Mouse (Mus musculus) heart, embryonic 12.5 days (tissue): ENCODE data around the gene Zar1l. TPM values are rescaled to one million over a fixed set of nuclear protein-coding genes. Genes with fewer than 3 reads are reported as not detected.
"Not testable (repeated sequence)": the region's sequence is repeated elsewhere in the genome, so short reads cannot be mapped to it uniquely, and the experiment has no call there.

Experiments used
- ATAC-seq: fragments of 200-750 bp; cut with Nextera tagmentation; 2 replicates; pipeline ENCODE4 v1.8.0; 2017; ENCODE audit warnings: moderate TSS enrichment, moderate library complexity; ENCODE audit not compliant: insufficient number of reproducible peaks, low FRiP score
- H3K27ac ChIP-seq: fragments of 300-500 bp; sonication (generic); 2 replicates; pipeline ENCODE4 v1.5.1; 2016; ENCODE audit warnings: mild to moderate bottlenecking, moderate library complexity; ENCODE audit not compliant: poor library complexity, severe bottlenecking
- H3K27me3 ChIP-seq: fragments of 300-500 bp; sonication (generic); replicated peaks from 2 replicates; pipeline ENCODE4 v1.6.1; 2016; ENCODE audit warnings: mild to moderate bottlenecking, moderate library complexity
- H3K36me3 ChIP-seq: fragments of 300-500 bp; sonication (generic); 2 replicates; pipeline ENCODE4 v1.6.1; 2016; ENCODE audit warnings: mild to moderate bottlenecking, moderate library complexity
- H3K4me1 ChIP-seq: fragments of 300-500 bp; sonication (generic); replicated peaks from 2 replicates; pipeline ENCODE4 v1.6.1; 2016; ENCODE audit warnings: mild to moderate bottlenecking
- H3K4me2 ChIP-seq: fragments of 300-500 bp; sonication (generic); 2 replicates; pipeline ENCODE4 v1.6.1; 2016; ENCODE audit warnings: mild to moderate bottlenecking, moderate library complexity
- H3K4me3 ChIP-seq: fragments of 300-500 bp; sonication (generic); 2 replicates; pipeline ENCODE4 v1.5.1; 2016; ENCODE audit warnings: mild to moderate bottlenecking
- H3K9ac ChIP-seq: fragments of 300-500 bp; sonication (generic); 2 replicates; pipeline ENCODE4 v1.6.1; 2016; ENCODE audit warnings: mild to moderate bottlenecking, moderate library complexity
- H3K9me3 ChIP-seq: fragments of 300-500 bp; sonication (generic); replicated peaks from 2 replicates; pipeline ENCODE4 v1.6.1; 2016; ENCODE audit warnings: mild to moderate bottlenecking, moderate library complexity
- WGBS: fragments of 180-500 bp; shearing (Covaris S2); methylation state at CpG from one replicate; pipeline ENCODE4 v1.1.7; 2016; 5-methylcytosine and 5-hydroxymethylcytosine counted together
- polyA plus RNA-seq: library from polyadenylated mRNA; unstranded; fragments of >200 nt; fragmentation: Nextera tagmentation; extraction: Ambion mirVana; gene quantifications from 2 replicates; pipeline ENCODE4 v1.2.1, GENCODE M21; 2016

The Zar1l gene
- polyA plus RNA-seq, 1 experiment from 2014 or later: not detected

DNA sequence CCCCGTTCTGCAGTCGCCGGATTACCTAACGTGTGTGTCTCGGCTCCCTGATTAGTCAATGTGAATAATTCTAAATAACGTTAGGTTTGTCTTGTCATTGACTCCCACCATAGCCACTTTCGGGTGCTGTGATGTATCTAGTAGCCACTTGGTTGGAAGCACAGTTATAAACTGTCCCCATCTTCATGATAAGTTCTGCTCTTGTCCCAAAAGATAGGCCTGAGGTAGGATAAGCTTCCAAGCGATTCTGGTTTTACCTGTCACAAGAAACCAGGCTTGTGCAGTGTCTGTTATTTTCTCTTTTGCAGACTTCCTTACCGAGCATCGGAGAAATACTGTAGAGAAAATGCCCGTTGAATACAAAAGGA lies 4.9 kb upstream of the Zar1l start:
- WGBS: 9% methylated on average over 11 of the region's 11 CpGs
- Histone ChIP-seq H3K36me3 (0 out of 2 replicates have a peak, but pooled peaks cover 4% of the 10 kb centered on the region), H3K27ac (peak overlapping the region; percentile 57; the same call in 1 of the 2 replicates), H3K4me1 (peaks cover 11% of the 10 kb centered on the region), H3K9me3 (no peaks in the 10 kb centered on the region), H3K4me3 (peak overlapping the region; percentile 85), H3K4me2 (peak overlapping the region; percentile 75), H3K9ac (peak overlapping the region; percentile 86), H3K27me3 (no peaks in the 10 kb centered on the region)
- ATAC-seq: no peak

- peaks cover 11% of the 10 kb centered on the region for H3K4me1 ChIP-seq
- 6% methylated on average over 62 of the region's 63 CpGs for WGBS
- H3K9me3 ChIP-seq: no peaks in the 10 kb centered on the region
- peak within 1 kb of the TSS; percentile 57; the same call in 1 of the 2 replicates for H3K27ac ChIP-seq
- H3K36me3 ChIP-seq: 0 out of 2 replicates have a peak, but pooled peaks cover 4% of the 10 kb centered on the region
- peak within 1 kb of the TSS; percentile 85 for H3K4me3 ChIP-seq
- peak within 1 kb of the TSS; percentile 75 for H3K4me2 ChIP-seq
- H3K27me3 ChIP-seq: no peaks in the 10 kb centered on the region; the same call in 1 of the 2 replicates
- peak within 1 kb of the TSS; percentile 86 for H3K9ac ChIP-seq
- peak; percentile 95 for ATAC-seq
Measured at GRCm38 (mm10) chr5:150521937-150522866, 4.2 kb upstream of the Zar1l start, which contains the start of gene Brca2. TSS of gene Brca2 (plus strand) at chr5:150522630.

DNA sequence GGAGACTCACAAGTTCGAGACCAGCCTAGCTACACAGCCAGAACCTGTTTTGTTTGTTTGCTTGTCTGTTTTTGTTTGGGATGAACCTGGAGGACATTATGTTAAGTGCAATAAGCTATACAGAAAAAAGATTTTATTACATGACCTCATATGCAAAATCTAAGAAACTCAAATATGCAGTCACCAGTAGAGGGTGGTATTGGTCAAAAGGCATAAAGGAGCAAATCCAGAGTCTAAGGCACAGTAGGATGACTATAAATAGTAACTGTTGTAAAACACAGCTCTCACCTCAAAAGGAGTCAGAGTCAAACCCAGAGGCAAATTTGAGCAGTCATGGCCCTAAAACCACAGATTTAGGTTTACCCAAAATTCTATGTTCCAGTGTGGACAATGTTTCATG lies 1.6 kb upstream of the Zar1l start:
- H3K9me3 ChIP-seq: no peaks in the 10 kb centered on the region
- H3K9ac ChIP-seq: no peak overlapping the region
- no peaks in the 10 kb centered on the region for H3K36me3 ChIP-seq
- no peak overlapping the region for H3K27ac ChIP-seq
- H3K4me1 ChIP-seq: peaks cover 11% of the 10 kb centered on the region
- H3K4me3 ChIP-seq: no peak overlapping the region
- 86% methylated on average over 1 of the region's 1 CpGs for WGBS
- no peak overlapping the region for H3K4me2 ChIP-seq
- no peak for ATAC-seq
- H3K27me3 ChIP-seq: no peaks in the 10 kb centered on the region; the same call in 1 of the 2 replicates

- WGBS: 69% methylated on average over 1 of the region's 1 CpGs
- no peak overlapping the region for H3K9ac ChIP-seq
- H3K4me1 ChIP-seq: no peaks in the 10 kb centered on the region
- no peak overlapping the region for H3K4me3 ChIP-seq
- no peak for ATAC-seq
- H3K27ac ChIP-seq: no peak overlapping the region
- H3K4me2 ChIP-seq: no peak overlapping the region
- H3K36me3 ChIP-seq: no peaks in the 10 kb centered on the region
- H3K9me3 ChIP-seq: no peaks in the 10 kb centered on the region; the same call in 1 of the 2 replicates
- H3K27me3 ChIP-seq: no peaks in the 10 kb centered on the region; the same call in 1 of the 2 replicates
Measured at GRCm38 (mm10) chr5:150514027-150514426, 3.9 kb downstream of the Zar1l start.

- WGBS: 68% methylated on average over 4 of the region's 4 CpGs
- Histone ChIP-seq H3K9ac (no peak overlapping the region), H3K4me3 (no peak overlapping the region), H3K36me3 (no peaks in the 10 kb centered on the region), H3K4me1 (no peaks in the 10 kb centered on the region), H3K9me3 (no peaks in the 10 kb centered on the region; the same call in 1 of the 2 replicates), H3K27me3 (no peaks in the 10 kb centered on the region; the same call in 1 of the 2 replicates), H3K4me2 (no peak overlapping the region), H3K27ac (no peak overlapping the region)
- ATAC-seq: no peak
Measured at GRCm38 (mm10) chr5:150513264-150513663, 4.7 kb downstream of the Zar1l start.

GRCm38 (mm10) chr5:150510451-150511225 lies 7.3 kb downstream of the Zar1l start:
- Histone ChIP-seq H3K4me2 (no peak overlapping the region), H3K4me1 (no peaks in the 10 kb centered on the region), H3K9ac (no peak overlapping the region), H3K27me3 (no peaks in the 10 kb centered on the region), H3K4me3 (no peak overlapping the region), H3K36me3 (no peaks in the 10 kb centered on the region), H3K27ac (no peak overlapping the region), H3K9me3 (no peaks in the 10 kb centered on the region; the same call in 1 of the 2 replicates)
- WGBS: 73% methylated on average over 6 of the region's 6 CpGs
- no peak for ATAC-seq

DNA sequence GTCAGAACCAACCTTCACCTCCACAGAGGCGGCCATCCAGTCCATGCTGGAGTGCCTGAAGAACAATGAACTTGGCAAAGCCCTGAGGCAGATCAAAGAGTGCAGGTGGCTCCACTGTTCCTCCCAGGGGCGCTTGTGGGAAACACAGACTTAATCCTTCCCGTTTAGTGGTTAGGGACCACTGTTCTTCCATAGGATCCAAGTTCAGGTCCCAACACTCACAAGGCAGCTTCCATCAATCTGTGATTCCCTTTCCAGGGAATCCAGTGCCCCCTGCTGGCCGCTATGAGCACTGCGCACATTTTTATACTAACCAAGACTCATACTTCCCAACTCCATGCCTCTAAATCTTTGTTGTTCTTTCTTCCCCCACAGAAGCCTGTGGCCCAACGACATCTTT lies 22.2 kb downstream of the Zar1l start:
- H3K36me3 ChIP-seq: peaks cover 47% of the 10 kb centered on the region
- WGBS: 40% methylated on average over 6 of the region's 6 CpGs

GRCm38 (mm10) chr5:150491573-150492173 lies 26.3 kb downstream of the Zar1l start:
- H3K36me3 ChIP-seq: peaks cover 53% of the 10 kb centered on the region
- H3K9ac ChIP-seq, H3K9me3 ChIP-seq, ATAC-seq, H3K27me3 ChIP-seq, H3K4me3 ChIP-seq, H3K4me2 ChIP-seq, H3K4me1 ChIP-seq, H3K27ac ChIP-seq: not testable (repeated sequence)
- 79% methylated on average over 4 of the region's 4 CpGs for WGBS

More for the DNA sequence above, 22.2 kb downstream of the Zar1l start:
- no peak overlapping the region for H3K4me3 ChIP-seq
- no peak overlapping the region for H3K4me2 ChIP-seq
- no peak overlapping the region for H3K9ac ChIP-seq
- H3K27ac ChIP-seq: no peak overlapping the region
- no peaks in the 10 kb centered on the region for H3K27me3 ChIP-seq
- no peaks in the 10 kb centered on the region for H3K9me3 ChIP-seq
- no peak for ATAC-seq
- H3K4me1 ChIP-seq: no peaks in the 10 kb centered on the region

- H3K9me3 ChIP-seq: no peaks in the 10 kb centered on the region
- WGBS: 69% methylated on average over 8 of the region's 8 CpGs
- no peak overlapping the region for H3K4me3 ChIP-seq
- H3K4me1 ChIP-seq: no peaks in the 10 kb centered on the region
- no peak overlapping the region for H3K9ac ChIP-seq
- no peak overlapping the region for H3K4me2 ChIP-seq
- no peak overlapping the region for H3K27ac ChIP-seq
- peaks cover 46% of the 10 kb centered on the region for H3K36me3 ChIP-seq
- no peaks in the 10 kb centered on the region for H3K27me3 ChIP-seq
- ATAC-seq: no peak
Measured at GRCm38 (mm10) chr5:150490821-150491220, 27.1 kb downstream of the Zar1l start.

- no peak overlapping the region for H3K9ac ChIP-seq
- no peak overlapping the region for H3K4me2 ChIP-seq
- H3K36me3 ChIP-seq: peaks cover 41% of the 10 kb centered on the region
- H3K27me3 ChIP-seq: no peaks in the 10 kb centered on the region
- H3K4me3 ChIP-seq: no peak overlapping the region
- H3K9me3 ChIP-seq: no peaks in the 10 kb centered on the region
- no peaks in the 10 kb centered on the region for H3K4me1 ChIP-seq
- ATAC-seq: no peak
- H3K27ac ChIP-seq: no peak overlapping the region
- 84% methylated on average over 3 of the region's 3 CpGs for WGBS
Measured at GRCm38 (mm10) chr5:150490285-150490684, 27.7 kb downstream of the Zar1l start.
